8 mouse cellular contexts compared by ENCODE assay signal in the genomic region with DNA sequence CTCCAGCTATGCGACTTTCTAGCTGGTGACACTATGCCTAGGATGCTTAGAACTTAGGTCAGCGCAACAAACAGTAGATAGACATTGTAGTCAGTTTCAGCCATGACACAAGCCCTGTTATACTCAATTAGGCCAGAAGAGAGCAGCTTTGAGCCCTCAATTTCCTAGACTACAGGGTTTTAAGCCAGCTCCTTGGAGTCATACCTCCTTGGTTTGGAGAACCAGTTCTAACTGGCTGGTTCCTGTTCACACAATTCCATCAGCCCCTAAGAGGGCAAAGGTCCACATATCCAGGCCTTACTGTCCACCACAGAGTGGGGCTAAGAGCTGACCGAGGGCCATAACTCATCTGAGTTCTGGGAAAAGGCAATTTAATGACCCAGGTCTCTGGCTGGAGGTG. TPM values are rescaled to one million over a fixed set of nuclear protein-coding genes. Genes with fewer than 3 reads are reported as not detected.
DNase-seq lines count a peak whose midpoint lies in the region; ATAC-seq and TF ChIP-seq lines count a peak whose summit lies in the region.

No protein-coding gene starts in this region.

- no peaks in the 10 kb centered on the region for H3K36me3 ChIP-seq in forebrain, embryonic 15.5 days
- no peaks in the 10 kb centered on the region for H3K36me3 ChIP-seq in kidney, embryonic 15.5 days
- H3K36me3 ChIP-seq in lung, embryonic 16.5 days (ENCODE audit: control insufficient read depth, insufficient read depth, low read length): no peaks in the 10 kb centered on the region

- no peak for TF ChIP-seq POLR2A in cerebellum, adult 2 months (IDR thresholded peaks at IDR 0.05; ENCODE audit: borderline replicate concordance, insufficient read depth, low read length)

- H3K4me1 ChIP-seq in cerebellum, adult 2 months (ENCODE audit: control insufficient read depth, insufficient read depth, low read length): peaks cover 4% of the 10 kb centered on the region; the same call in 1 of the 2 replicates
- H3K4me1 ChIP-seq in forebrain, embryonic 15.5 days: peaks cover 20% of the 10 kb centered on the region
- peaks cover 43% of the 10 kb centered on the region for H3K4me1 ChIP-seq in kidney, embryonic 15.5 days
- peaks cover 13% of the 10 kb centered on the region for H3K4me1 ChIP-seq in lung, embryonic 16.5 days (replicated peaks; ENCODE audit: control insufficient read depth, insufficient read depth, low read length)

- WGBS in cerebellum, adult 2 months: 59% methylated on average over 3 of the region's 3 CpGs
- 55% methylated on average over 3 of the region's 3 CpGs for WGBS in forebrain, embryonic 15.5 days
- WGBS in kidney, embryonic 15.5 days: 58% methylated on average over 3 of the region's 3 CpGs
- WGBS in lung, embryonic 16.5 days: 56% methylated on average over 3 of the region's 3 CpGs

- peak; percentile 60 to 61 for DNase-seq in cerebellum, adult 2 months
- DNase-seq in urinary bladder, postnatal 36 days (ENCODE audit: low spot score in 2 of 2): peak; percentile 43 to 64
- no peak for DNase-seq in urinary bladder, adult 18-20 months (ENCODE audit: low spot score in 2 of 2)
- DNase-seq in spleen, adult 12 weeks (ENCODE audit: low spot score): peak; percentile 33

- ATAC-seq in cerebellum, adult (ENCODE audit: insufficient number of reproducible peaks, low FRiP score, low TSS enrichment): no peak
- ATAC-seq in forebrain, embryonic 15.5 days (replicated peaks): 0 out of 2 replicates have a peak, but pooled peaks have one; percentile 10
- peak; percentile 54; the same call in 1 of the 2 replicates for ATAC-seq in kidney, embryonic 15.5 days (replicated peaks; ENCODE audit: low FRiP score)
- peak; percentile 16; the same call in 1 of the 2 replicates for ATAC-seq in lung, embryonic 16.5 days (ENCODE audit: low read depth)

- H3K9me3 ChIP-seq in forebrain, embryonic 15.5 days: no peaks in the 10 kb centered on the region
- no peaks in the 10 kb centered on the region for H3K9me3 ChIP-seq in kidney, embryonic 15.5 days (replicated peaks)
- no peaks in the 10 kb centered on the region for H3K9me3 ChIP-seq in lung, embryonic 16.5 days (ENCODE audit: control insufficient read depth, low read length)

- H3K4me3 ChIP-seq in cerebellum, adult 2 months (replicated peaks; ENCODE audit: insufficient read depth, low read depth, low read length): no peak overlapping the region
- no peak overlapping the region for H3K4me3 ChIP-seq in forebrain, embryonic 15.5 days
- H3K4me3 ChIP-seq in kidney, embryonic 15.5 days (replicated peaks): no peak overlapping the region
- H3K4me3 ChIP-seq in lung, embryonic 16.5 days (ENCODE audit: low read length): no peak overlapping the region

- TF ChIP-seq CTCF in cerebellum, adult 2 months (IDR thresholded peaks at IDR 0.05; ENCODE audit: borderline replicate concordance, insufficient read depth, low read depth, low read length): peak; percentile 56; the same call in 1 of the 2 replicates

- no peaks in the 10 kb centered on the region for H3K27me3 ChIP-seq in cerebellum, adult 2 months (ENCODE audit: control insufficient read depth, insufficient read depth, low read length)
- H3K27me3 ChIP-seq in forebrain, embryonic 15.5 days: no peaks in the 10 kb centered on the region
- H3K27me3 ChIP-seq in kidney, embryonic 15.5 days: peaks cover 28% of the 10 kb centered on the region
- no peaks in the 10 kb centered on the region; the same call in 1 of the 2 replicates for H3K27me3 ChIP-seq in lung, embryonic 16.5 days (ENCODE audit: control insufficient read depth, insufficient read depth, low read depth, low read length)

- H3K4me2 ChIP-seq in forebrain, embryonic 15.5 days (replicated peaks): no peak overlapping the region
- H3K4me2 ChIP-seq in kidney, embryonic 15.5 days: no peak overlapping the region
- H3K4me2 ChIP-seq in lung, embryonic 16.5 days (ENCODE audit: low read depth, low read length): no peak overlapping the region

- no peak overlapping the region for H3K9ac ChIP-seq in forebrain, embryonic 15.5 days (replicated peaks)
- H3K9ac ChIP-seq in kidney, embryonic 15.5 days: no peak overlapping the region
- H3K9ac ChIP-seq in lung, embryonic 16.5 days (ENCODE audit: low read length): no peak overlapping the region

- H3K27ac ChIP-seq in cerebellum, adult 2 months (ENCODE audit: insufficient read depth, low read length): no peak overlapping the region
- H3K27ac ChIP-seq in forebrain, embryonic 15.5 days (replicated peaks): no peak overlapping the region
- H3K27ac ChIP-seq in kidney, embryonic 15.5 days: no peak overlapping the region
- no peak overlapping the region for H3K27ac ChIP-seq in lung, embryonic 16.5 days (ENCODE audit: low read length)

RNA-seq across cellular contexts. Expression of gene Nuak2, which starts 3.2 kb away (rescaled TPM):
- polyA plus RNA-seq in cerebellum, adult 2 months (2012; rRNA removed): 2.9 and 3.3 TPM in 2 replicates
- 15.9 and 16.5 TPM in 2 replicates for polyA plus RNA-seq in forebrain, embryonic 15.5 days (2015; fragmentation: Nextera tagmentation; extraction: Ambion mirVana)
- polyA plus RNA-seq in kidney, embryonic 15.5 days (2015; fragmentation: Nextera tagmentation; extraction: Ambion mirVana): 3.6 and 3.8 TPM in 2 replicates
- polyA plus RNA-seq in lung, embryonic 16.5 days (2015; fragmentation: Nextera tagmentation; extraction: Ambion mirVana): 23.4 TPM in 2 replicates

RNA-seq across cellular contexts. Expression of gene Klhdc8a, which starts 14.3 kb away (rescaled TPM):
- 25.1 and 29.6 TPM in 2 replicates for polyA plus RNA-seq in cerebellum, adult 2 months (2012; rRNA removed)
- polyA plus RNA-seq in forebrain, embryonic 15.5 days (2015; fragmentation: Nextera tagmentation; extraction: Ambion mirVana): 2.4 and 3.1 TPM in 2 replicates
- 1.2 and 1.6 TPM in 2 replicates for polyA plus RNA-seq in kidney, embryonic 15.5 days (2015; fragmentation: Nextera tagmentation; extraction: Ambion mirVana)
- 0.50 and 0.87 TPM in 2 replicates for polyA plus RNA-seq in lung, embryonic 16.5 days (2015; fragmentation: Nextera tagmentation; extraction: Ambion mirVana)

Comparison
In these comparisons a context has a peak if more than half of its experiments do, and no peak if none do; other contexts are left out.
1. DNase-seq: peak in cerebellum, adult 2 months (2 of 2), urinary bladder, postnatal 36 days (2 of 2) and spleen, adult 12 weeks (single experiment); none in urinary bladder, adult 18-20 months (0 of 2).